Mouse (Mus musculus): ENCODE measurements at regions not wholly inside any gene's neighbourhood (a gene's known extent, or its start where the extent isn't known, plus 50 kb on each side); places are given as distances from the start of the nearest gene placed in this dataset.

- peak; percentile 7 to 74 for DNase-seq (ENCODE audit: low spot score in 2 of 2)
These were observed 67.8 kb downstream of the Olfr1505 start for GRCm38 (mm10) chr19:13980988-13981630.

GRCm38 (mm10) chr19:13982823-13983222 is 69.5 kb downstream of the Olfr1505 start:
- DNase-seq (ENCODE audit: low spot score in 2 of 2) = no peak
